Mouse (Mus musculus) liver, postnatal 0 days (tissue): ENCODE results near the gene Cux2.

Experiments
- CTCF ChIP-seq: sonication (generic); IDR thresholded peaks from 2 replicates; pipeline ENCODE4 v1.5.1; 2016; ENCODE audit warnings: antibody characterized with exemption, low read depth
- EP300 ChIP-seq: IDR thresholded peaks from 2 replicates; pipeline ENCODE4 v1.6.1; 2016; ENCODE audit warnings: antibody characterized with exemption, low read depth, mild to moderate bottlenecking

GRCm38 (mm10) chr5:121938065-121938849, 111.6 kb downstream of the Cux2 start:
- TF ChIP-seq CTCF (no peak), EP300 (no peak)
